Mouse (Mus musculus): ENCODE results near the gene Evi5. TPM values are rescaled to one million over a fixed set of nuclear protein-coding genes. Genes with fewer than 3 reads are reported as not detected.

Gene Evi5
- total RNA-seq, 2 experiments from 2014 or later = 46.2 to 61.5 TPM

DNA sequence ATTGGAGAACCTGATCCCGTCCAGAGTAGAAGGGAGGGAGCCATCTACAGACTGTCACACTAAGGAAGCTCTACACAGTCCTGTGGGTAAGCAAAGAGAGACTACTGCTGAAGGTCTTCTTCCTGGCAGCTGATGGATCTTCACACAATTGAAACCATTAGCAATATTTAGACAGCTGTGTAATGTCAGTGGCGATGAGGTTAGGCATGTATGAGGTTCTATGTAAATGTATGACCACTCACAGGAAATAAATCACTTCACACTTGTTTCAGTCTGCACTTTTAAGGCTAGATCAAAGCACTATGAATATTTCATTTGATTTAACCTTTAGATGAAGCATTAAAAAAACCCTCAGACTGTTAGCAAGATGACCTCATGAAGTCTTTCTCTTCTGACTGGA, 118.8 kb downstream of the Evi5 start:
- DNase-seq (ENCODE audit: low spot score in 2 of 2) = no peak

DNA sequence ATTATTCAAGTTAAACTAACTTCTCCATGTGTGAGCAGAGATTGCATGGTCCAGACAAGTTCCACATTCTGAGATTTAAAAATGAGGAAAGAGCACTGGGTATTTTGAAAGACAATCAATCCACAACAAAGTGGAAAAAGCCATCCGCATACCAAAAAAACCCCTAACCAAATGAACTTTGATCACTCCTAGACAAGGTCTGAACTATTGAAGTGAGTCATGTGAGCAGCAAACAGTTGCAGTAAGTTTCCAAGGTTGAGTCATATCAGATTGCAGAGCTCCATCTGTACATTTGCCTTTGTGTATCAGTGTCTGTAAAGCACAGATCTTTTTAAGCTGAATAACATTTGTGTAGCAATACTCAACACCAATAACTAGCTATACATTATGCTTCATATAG, 120.2 kb downstream of the Evi5 start:
- no peak for DNase-seq (ENCODE audit: low spot score in 2 of 2)

DNA sequence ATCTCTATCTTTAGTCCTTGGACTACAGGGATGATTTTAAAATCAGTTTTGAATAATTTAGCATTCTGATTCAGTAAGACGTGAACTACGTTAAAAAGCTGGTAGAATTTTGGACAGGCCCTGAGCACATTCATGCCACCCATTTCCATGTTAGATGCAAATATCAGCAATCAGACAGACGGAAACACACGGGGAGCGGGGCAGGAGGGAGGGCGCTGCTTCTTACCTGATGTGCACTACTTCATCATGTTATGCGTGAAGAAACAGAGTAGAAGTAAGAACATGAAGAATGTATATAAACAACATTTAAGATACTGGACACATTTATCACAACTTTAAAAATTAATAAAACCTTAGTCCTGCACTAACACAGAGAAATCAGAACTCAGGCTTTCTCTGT, 121.3 kb downstream of the Evi5 start:
- no peak for DNase-seq (ENCODE audit: low spot score in 2 of 2)

DNA sequence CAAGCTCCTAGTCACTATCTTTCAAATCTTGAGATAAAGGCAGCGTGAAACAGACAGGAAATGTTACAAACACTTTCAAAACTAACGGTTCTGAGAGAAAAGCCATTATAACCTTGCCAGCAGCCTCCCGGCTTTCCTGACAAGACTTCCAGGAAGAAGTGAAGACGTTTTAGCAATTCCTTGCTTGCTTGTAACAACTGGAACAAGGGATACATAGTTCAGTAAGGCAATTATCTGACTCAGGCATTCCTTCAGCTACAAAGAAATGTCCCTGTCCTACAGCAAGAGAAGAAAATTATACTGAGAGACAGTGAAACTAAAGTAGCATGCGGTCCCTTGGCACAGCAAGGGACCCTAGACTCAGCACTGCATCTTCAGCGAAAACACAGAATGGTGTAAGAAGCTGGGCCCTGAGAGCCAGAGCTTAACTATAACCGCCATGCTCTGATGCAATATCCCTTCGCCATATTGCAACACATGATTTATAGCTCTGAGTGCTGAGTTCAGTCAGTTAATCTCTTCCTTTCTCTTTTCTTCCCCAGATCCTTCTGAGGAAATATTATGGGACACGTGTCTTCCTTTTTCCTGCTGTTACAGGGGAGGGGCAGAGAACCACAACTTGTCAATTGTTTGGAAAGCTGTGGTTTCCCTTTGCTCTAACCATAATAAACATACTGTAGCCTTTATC, 125.5 kb downstream of the Evi5 start:
- DNase-seq (ENCODE audit: low spot score in 2 of 2) = no peak

DNA sequence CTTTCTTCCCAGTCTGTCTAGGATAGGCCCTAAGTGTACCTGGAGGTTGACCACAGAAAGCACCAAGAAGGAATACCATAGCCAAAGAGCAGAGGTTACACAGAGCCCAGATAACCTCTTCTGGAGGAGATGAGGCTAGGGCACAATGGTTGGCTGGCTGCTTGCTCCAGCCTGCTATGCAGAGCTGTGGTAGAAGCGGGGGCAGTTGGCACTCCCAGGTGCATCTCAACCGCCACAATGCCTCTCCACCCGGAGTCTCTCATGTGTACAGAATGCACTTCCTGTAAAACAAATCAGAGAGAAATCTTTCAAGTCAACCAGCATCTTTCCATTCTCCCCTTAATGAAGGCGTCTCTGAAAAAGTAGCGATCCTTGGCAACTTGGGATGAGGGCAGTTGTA, 135.9 kb downstream of the Evi5 start:
- no peak for DNase-seq (ENCODE audit: low spot score in 2 of 2)

DNA sequence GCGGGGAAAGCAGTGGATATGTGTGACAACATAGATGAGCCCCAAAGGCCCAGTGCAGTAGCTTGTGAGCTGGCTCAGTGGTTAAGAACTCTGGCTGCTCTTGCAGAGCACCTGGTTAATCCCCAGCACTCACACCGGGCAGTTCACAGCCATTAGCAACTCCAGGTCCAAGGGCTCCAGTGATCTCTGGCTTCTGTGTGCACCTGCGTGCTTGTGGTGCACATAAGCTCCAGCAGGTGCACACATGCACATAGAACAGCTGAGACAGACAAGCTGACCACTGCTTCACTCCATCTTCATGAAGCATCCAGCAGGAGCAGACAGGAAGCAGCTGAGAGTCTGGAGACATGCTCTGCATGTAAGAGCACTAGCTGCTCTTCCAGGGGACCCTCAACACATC, 136.6 kb downstream of the Evi5 start:
- no peak for DNase-seq (ENCODE audit: low spot score in 2 of 2)

DNA sequence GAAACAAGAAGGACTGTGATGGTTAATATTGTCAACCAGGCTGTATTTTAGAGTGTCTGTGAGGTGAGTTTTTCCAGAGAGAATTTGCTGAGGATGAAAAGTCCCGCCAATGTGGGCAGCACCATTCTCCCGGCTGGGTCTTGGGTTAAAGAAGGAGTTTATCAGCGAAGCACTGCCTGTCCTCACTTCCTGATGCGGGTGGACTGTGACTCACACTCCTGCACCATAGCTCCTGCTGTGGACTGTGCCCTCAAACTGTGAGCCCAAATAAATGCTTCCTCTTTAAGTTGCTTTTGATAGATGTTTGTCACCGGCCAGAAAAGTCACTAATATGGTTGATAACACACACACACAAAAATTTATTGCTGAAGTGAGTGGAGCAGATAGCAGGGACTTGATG, 138.7 kb downstream of the Evi5 start:
- DNase-seq (ENCODE audit: low spot score in 2 of 2) = no peak

DNA sequence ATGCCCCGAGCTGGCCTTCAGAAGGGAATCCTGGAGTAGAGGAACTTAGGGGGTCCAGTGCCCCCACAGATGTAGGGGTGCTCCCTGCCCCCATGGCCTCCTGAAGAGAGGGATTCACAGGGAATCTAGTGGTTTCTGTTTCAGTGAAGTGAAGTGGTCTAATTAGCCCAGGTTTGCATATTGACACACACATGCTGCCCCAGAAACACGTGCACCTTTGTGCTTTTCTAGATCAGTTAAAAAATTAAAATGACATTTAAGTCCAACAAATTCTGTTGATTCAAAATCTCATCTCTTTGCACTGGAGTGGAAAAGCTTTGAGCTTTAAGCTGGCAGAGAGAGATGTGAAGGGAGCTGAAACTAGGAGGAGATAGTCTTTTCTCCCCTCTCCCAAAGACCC, 143.1 kb downstream of the Evi5 start:
- no peak for DNase-seq (ENCODE audit: low spot score in 2 of 2)

DNA sequence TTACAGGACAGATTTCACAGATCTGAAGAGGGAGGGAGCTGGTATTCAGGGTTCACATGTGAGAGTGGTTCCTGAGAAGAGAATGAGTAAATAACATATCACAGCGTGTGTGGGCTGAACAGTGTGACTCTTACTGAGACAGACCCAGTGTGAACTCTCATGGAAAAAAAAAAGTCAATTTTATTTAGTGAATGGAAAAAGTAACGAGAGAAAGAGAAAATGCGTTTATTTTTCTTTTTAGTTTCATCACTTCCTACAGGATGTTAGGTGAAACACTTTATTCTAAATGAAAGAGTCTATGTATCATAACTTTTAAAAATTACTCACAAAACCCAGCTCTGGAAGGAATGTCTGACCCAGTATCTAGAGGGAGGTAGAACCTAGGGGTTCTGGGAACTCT, 143.5 kb downstream of the Evi5 start:
- no peak for DNase-seq (ENCODE audit: low spot score in 2 of 2)

DNA sequence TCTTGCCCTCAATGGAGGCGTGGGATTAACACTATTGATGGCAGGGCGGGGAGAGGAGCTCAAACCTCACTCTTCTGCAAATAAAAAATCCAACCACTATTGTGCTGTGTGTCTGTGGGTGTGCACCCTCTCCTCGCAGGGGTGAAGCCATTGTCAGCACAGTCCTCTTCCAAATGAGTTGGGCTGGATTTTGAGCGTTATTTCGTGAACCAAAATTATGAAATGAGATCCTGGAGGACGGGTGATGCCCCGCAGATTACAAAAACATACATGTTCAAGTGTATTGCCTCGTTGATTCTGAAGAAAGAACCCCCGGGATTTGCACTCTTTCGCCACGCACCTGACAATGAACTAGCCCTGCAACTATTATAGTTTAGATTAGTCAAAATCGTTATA, 147.9 kb downstream of the Evi5 start:
- DNase-seq (ENCODE audit: low spot score in 2 of 2) = no peak

DNA sequence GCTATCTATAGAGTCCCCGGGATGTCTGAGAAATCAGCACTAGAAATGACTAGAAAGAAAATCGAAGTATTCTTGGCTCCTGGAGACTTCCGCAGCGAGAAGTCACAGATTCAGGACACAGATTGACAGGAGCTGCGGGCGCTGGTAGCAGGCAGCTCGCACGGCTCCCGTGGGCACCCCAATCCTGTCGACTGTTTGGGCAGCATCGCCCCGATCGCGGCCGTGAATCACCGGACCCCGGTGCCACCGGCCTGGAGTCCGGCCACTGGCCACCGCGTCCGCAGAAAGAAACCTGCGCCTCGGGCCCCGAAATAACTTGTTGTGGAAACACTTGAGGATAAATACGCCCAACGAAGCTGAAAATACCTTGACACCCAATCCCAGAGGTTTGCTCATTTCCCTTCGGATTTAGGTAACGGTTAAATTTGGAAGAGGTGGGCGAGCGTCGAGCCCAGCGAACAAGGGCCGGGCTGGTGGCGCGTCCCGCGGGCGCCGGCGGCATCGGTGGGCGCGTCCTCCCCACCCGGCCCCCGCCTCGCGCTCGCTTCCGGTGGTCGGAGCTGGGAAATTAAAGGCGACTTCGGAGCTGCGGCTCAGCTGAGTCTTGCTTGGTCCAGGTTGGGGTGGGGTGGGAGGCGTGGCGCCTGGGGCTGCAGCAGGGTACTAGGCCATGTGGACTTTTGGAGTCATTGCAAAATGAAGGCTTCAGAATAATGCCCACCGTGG, 148.5 kb downstream of the Evi5 start:
- DNase-seq (ENCODE audit: low spot score in 2 of 2) = peak in 1 of 2 experiments; percentile 16

DNA sequence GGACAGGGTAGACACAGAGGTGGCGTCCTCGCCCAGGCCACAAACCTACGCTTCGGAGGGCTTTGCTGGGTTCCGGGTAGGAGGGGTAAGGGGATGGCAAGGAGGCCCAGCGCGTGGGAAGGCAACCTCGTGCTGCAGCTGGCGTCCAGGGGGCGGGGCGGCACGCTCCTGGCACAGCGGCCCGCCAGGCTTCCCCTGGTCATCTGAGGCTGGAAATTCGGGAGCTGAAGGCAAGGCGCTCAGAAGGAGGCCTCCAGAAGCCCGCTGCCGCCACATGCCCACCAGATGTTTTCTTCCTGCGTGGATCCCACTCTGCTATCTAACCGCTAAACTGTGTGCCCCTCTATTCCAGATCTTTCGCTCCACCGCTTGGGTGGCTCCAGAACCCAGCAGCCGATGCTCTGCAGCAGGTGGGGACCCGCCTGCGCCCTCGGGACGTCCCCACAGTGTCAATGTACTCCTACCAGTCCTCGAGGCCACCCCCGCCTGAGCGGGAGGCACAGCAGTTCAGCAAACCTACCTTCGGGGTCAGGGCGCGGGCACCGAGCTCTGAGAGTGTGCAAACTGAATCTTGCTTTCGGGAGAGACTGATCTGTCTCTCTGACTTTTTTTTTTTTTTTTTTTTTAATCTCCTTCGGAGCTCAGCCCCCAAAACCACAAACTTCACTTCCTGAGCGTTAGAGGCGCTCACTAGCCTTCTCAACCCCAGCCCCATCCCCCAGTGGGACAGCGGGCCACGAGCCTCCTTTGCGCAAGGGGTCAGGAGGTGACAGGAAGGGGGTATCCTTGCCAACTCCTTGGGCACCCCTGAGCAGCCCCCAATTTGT, 149.3 kb downstream of the Evi5 start, which contains the start of gene Gfi1:
Gene Gfi1 (minus strand): TSS at position 602 of the 827 bp plus-strand sequence.
- DNase-seq (ENCODE audit: low spot score in 2 of 2) = no peak

DNA sequence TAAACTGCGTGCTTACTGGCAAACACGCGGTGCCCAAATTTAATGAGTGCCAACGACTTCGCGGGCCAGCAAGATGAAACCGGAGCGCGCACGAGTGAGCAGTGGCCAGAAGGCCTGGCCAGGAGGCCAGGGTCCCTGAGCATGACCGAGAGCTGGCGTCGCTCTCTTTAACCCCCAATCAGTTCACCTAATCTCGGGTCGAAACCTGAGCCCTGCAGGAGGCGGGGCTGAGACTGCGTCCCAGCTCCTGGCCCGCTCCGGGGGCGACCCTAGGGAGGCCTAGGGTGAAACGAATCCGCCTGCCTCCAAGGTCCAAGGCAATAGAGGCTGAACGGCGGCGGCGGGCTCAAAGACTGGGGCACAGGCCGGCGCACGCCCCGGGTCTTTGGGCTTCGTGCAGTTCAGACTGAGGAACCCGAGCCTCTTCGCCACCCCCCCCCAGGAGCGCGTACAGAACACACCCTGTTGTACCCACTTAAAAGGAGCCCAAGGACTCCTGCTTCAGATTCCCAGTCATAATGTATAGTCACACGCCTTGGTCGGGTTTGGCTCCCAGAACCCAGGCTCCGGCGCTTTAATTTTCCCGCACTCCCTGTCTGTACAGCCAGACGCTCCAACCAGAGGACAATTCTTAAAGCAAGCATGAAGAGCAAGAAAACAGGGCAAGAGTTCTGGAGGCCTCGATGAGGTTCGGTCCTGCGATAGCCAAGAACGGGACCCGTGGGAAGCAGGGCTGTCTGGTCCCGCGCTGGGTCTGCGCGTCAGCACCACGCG, 150.1 kb downstream of the Evi5 start:
- no peak for DNase-seq (ENCODE audit: low spot score in 2 of 2)

DNA sequence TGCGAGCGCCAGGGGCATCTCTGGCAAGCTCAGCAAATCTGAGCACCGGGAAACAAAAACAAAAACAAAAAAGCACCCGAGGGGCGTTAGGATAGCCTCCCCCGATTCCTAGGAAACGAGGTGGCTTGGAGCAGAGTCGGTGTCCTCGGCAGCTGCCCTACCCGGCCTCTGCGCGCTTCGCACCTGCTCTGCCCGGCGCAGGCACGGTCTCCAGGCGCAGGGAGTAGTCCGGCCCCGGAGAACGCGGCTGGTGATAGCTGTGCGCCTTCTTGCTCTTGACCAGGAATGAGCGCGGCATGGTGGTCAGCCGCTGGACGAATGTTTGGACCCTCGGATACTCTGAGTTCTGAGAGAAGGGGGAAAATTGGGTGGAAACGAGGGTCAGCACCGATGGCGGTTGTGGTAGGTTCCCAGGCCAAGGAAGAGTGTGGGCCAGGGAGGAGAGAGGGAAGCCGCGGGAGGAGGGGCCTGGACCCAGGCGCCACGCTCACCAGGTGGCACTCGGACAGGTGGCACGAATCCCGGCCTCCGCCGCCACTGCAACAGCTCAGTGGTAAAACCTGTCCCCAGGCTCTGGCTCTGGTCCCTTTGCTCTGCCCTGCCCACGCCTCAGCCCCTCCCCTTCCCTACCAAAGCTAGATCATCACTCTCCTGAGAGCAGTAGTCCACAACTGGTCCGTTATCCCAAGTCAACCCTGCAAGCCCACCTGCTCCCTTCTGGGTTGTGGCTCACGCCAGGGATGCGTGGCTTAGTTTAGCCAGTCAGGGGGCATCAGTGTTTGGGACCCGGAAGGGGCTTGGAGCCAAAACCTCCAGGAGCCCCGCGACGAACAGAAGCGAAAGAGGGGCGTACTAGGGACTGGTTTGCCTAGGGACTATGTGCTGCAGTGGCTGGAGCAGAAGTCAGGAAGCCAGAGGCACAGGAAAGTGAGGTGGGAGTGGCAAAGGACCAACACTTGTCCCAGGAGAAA, 151.1 kb downstream of the Evi5 start:
- peak in 1 of 2 experiments; percentile 4 for DNase-seq (ENCODE audit: low spot score in 2 of 2)

DNA sequence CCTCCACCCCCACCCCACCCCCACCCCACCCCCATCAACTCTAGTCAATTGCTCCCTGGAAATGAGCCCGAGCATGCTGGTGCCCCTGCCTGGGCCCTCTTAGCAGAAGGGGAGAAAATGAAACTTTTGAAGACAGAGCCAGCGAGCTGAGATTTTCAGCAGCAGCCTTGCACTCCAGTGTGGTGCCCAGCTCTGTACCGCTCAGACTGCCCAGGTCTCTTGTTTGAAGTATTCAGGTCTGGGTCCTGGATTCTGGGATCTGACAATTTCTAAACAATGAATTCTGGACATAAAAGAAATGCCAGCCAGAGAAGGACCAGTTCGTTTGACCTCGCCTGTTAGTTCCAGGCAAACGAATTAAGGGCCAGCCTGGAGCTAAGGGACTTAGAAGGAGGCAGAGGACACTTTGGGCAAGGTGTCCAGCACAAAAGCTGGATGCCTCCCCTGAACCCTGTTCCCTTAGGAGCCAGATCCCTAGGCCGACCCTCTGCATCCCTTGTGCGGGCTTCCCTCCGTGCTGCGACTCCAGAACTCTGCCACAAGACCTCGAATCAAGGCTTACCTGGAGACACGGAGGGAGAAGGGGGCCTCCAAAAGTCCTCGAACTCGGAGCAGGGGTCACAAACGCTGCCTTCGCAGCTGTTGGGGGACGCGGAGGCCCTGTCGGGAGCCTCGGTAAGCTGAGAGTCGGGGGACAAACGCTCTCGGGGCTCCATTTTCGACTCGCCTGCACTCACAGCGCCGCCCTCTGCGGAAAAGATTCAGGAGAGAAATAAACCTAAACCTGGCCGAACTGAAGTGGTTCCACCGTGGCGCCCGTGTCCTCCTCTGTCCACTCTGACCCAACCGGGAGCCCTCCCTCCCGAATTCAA, 152.0 kb downstream of the Evi5 start:
- DNase-seq (ENCODE audit: low spot score in 2 of 2) = no peak

DNA sequence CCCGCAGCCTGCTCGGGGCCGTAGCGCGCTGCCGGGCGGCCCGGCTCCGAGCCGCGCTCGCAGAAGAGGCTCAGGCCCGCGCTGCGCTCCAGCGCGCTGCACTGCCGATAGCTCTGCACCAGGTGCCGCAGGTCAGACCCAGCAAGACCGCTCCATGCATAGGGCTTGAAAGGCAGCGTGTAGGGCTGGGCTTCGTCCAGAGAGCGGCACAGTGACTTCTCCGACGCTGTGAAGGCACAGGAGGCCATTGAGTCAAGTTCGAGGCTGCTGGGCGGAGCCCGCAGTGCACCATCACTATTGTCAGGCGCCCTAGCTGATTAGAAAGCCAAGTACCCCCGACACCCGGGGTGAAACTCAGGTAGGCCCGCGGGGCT, 153.3 kb downstream of the Evi5 start:
- no peak for DNase-seq (ENCODE audit: low spot score in 2 of 2)

DNA sequence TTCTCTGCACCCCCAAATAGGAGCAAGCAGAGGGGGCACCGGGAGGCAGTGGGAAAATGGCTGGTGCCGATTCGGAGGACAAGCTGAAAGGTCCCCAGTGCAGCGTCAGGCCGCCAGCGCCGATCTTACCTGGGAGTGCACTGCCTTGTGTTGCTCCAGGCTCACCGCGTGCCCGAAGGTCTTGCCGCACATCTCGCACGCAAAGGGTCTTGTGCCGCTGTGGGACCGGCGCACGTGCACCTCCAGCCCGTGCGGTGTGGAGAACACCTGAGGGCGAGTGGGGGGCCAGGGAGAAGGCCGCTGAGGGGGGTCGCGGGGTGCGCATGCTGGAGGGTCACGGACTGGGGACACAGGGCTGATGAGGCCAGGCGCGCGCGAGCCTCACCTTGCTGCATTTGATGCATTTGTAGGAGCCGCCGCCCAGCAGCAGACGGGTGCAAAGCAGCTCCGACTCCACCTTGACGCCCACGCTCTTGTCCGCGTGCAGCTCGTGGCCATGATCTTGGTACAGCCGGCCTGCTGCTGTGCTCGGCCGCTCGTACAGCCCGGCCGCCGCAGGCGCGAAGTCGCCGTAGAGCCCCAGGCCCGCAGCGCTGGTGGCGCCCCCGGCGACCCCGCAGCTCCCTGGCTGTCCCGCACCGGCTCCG, 153.8 kb downstream of the Evi5 start:
- DNase-seq (ENCODE audit: low spot score in 2 of 2) = no peak

DNA sequence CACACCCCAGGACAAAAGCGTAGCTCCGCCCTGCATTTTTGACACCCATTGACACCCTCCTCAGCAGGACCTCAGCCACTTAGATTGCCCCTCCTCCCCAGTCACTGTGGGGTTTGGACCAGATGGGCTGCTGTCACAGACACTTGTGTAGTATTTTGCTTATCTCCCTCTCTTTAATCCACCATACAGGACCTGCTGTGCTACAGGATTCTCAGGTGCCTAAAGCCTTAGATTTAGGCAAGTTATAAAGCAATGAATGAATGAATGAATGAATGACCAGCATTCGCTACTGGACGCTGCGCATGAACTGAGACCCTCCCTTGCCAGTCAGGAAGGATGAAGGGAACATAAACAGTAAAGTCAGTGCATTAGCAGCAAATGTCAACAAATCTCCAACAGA, 154.4 kb downstream of the Evi5 start:
- no peak for DNase-seq (ENCODE audit: low spot score in 2 of 2)

DNA sequence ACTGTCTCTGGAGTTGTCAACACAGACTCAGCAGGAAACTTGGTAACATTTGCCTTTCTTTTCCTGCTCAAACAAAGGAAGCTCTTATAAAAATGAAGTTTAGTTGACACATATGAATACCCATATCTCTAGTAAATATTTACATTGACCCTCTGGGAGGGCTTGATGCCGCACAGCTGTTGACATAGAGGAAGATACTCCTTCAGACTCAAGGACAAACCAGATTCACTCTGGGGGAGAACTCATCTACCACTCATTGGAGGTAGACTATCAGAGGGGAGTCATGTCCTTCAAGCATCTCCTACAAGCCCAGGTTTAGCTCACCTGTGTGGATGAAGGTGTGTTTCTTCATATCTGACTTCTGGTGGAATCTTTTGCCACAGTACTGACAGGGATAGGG, 155.1 kb downstream of the Evi5 start:
- no peak for DNase-seq (ENCODE audit: low spot score in 2 of 2)
